Mouse (Mus musculus) right cerebral cortex, postnatal 36 days (tissue): ENCODE results near the gene Fam163a.
A peak's percentile ranks its signal among the peaks of the same experiment; 100 is the strongest.
"Not testable (repeated sequence)": the region's sequence is repeated elsewhere in the genome, so short reads cannot be mapped to it uniquely, and the experiment has no call there.

Experiments
- DNase-seq, 2 experiments: peaks; one replicate each; pipeline ENCODE4 v3.0.0; 2022; ENCODE audit warnings: low spot score in 2 of 2, mixed read lengths in 1 of 2

The Fam163a gene

DNA sequence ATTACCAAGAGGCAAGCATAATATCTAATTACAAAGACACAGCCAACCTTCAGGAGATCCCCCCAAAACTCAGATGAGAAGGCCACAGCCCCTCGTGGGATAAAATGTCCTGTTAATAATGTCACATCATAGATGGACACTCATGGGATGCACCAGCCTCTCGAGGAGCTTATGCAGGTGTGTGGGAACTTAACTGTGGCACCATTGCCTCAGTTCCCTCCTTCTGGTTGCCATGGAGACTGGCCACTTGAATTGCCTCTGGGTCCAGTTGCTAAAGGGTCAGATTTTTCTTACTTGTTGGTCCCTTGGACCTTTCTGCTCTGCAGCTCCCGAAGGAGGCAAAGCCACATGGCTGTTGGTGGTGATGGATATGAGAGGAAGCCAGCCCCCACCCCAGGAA, 127.2 kb downstream of the Fam163a start:
- DNase-seq, result no peak

DNA sequence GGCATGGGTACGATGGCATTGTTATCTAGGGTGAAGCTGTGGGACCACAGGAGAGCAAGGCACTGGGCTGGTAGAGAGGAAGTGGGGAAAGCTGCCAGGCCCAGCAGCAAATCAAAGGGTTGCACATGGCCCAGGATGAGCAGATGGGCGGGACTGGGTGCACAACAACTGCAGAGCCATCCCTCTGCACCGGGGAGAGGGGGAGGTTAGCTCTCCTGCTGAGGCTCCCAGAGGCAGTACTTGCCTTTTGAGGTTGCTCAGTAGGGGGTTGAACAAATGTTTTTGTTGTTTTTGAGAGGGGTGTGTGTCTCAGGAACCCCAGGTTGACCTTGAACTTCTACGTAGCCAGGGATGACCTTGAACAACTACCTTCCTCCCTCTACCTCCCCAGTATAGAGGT, 128.4 kb downstream of the Fam163a start:
- no peak for DNase-seq

GRCm38 (mm10) chr1:156074575-156074974, 130.3 kb downstream of the Fam163a start:
- no peak for DNase-seq

DNA sequence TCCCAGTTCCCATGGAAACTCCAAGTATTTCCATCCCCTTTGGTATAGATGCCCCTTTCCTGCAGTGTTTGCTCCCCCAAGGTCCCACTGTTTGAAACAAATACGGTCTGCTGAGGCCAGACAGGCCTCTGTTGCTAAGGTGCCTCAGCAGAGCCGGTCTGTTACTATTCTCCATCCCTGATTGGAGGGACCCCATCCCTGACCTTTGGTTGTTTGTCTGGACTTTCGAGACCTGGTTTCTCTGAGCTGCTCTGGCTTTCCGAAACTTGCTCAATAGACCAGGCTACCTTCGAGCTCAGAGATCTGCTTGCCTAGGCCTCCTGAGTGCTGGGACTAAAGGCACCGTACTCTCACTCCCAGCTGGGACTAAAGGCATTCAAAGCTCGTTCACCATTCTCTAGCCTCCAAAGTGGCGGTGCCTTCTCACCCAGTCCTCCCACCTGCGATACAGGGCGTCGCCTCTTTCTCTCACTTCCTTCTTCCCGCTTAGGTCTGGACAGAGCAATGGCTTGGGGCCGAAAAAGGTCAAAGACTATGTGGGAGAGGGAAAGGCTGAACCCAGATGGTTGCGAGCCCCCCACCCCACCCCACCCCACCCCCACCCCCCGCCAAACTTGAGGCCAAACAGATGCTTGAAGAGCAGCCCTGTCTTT, 131.5 kb downstream of the Fam163a start:
- DNase-seq, result no peak

- no peak for DNase-seq
Measured at GRCm38 (mm10) chr1:156070106-156070505, 134.7 kb downstream of the Fam163a start.

DNA sequence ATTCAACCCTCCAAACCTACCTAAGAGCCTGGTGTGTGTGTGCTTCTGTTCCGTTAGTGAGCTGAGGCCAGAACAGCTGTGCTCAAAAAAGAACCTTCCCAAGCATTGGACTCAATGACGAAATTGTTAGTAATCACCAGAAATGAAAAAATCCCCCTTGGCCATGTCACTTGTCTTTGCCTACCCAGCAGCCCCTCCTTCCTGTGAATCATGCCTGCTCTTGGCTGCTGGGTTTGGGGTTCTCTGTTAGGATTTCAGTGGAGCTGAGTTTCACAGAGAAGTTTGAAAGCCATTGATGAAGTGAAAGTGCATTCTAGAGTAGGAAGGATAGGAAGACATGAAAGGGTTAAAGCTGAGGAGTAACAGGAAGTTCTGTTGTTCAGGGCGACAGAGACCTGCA, 138.7 kb downstream of the Fam163a start:
- no peak for DNase-seq

DNA sequence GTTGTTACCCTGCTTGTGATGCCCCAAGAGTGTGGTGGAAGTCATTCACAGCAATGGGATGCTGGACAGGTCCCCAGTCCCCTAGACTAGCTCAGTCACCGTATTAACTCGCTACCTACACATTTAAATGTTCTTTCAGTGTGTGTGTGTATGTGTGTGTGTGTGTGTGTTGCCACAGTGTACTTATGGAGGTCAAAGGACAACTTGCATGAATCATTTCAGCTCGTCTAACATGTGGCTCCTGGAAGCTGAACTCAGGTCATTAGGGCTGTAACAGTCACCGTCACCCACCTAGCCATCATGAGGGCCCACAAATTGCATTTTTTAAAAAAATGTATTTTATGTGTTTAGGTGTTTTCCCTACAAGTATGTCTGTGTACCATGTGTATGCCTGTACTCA, 142.6 kb downstream of the Fam163a start:
- DNase-seq, result no peak

- DNase-seq, result no peak
Measured at GRCm38 (mm10) chr1:156058207-156058606, 146.6 kb downstream of the Fam163a start.

GRCm38 (mm10) chr1:156046688-156047087, 158.1 kb downstream of the Fam163a start:
- no peak for DNase-seq

- no peak for DNase-seq
Measured at GRCm38 (mm10) chr1:156044211-156044611, 160.6 kb downstream of the Fam163a start.

DNA sequence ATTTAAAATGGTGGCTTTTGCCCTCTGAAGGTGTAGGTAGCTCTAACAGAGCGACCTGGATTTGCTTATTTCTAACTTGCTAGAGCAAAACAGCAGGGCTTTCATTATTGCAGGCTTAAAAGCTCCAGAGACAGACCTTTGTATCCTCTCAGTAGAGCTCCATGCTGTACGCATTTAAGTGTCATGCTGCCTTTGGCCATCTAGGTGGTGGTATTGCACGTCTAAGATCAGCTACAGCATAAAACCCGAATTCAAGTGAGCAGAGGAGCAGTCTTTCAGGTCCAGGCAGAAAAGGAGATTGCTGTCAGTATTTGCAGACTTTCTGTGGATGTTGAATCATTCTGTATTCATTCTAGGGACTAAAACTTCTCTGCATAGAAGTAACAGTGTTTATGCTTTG, 161.8 kb downstream of the Fam163a start:
- DNase-seq, result no peak

GRCm38 (mm10) chr1:156042481-156042880, 162.3 kb downstream of the Fam163a start:
- DNase-seq, result no peak

- no peak for DNase-seq
Measured at GRCm38 (mm10) chr1:156041451-156042241, 163.2 kb downstream of the Fam163a start.

DNA sequence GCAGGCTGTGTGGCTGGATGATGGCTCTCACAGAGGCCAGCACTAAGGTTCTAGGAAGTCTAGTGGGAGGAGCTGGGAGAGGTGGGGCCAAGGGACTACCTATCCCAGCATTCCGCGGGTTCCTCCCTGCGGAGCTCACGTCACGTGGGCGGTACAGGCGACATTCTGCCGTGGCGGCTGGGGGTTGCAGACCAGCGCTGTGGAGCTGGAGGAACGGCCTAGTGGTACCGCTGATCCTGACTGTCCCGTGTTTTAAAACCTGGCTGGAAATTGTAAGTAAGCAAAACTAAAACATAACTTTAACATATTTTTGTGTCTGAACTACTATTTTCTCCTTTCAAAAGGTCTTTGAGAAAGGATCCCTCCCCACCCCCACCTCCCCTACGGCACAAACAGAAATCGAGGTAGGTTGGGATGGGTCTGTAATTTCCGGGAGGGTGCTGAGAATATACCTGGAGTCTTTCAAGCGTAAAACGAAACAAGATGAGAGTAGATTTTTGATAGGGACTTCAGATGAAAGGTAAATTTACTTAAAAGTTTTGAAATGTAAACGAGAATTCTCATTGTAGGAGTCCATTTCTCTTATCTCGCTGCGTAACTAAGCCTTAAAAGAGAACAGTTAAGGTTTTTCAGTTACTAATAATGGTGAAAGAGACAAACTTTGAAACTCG, 164.0 kb downstream of the Fam163a start:
- peak; percentile 82 to 90 for DNase-seq

GRCm38 (mm10) chr1:156039989-156040388, 164.8 kb downstream of the Fam163a start:
- DNase-seq, result not testable (repeated sequence)

DNA sequence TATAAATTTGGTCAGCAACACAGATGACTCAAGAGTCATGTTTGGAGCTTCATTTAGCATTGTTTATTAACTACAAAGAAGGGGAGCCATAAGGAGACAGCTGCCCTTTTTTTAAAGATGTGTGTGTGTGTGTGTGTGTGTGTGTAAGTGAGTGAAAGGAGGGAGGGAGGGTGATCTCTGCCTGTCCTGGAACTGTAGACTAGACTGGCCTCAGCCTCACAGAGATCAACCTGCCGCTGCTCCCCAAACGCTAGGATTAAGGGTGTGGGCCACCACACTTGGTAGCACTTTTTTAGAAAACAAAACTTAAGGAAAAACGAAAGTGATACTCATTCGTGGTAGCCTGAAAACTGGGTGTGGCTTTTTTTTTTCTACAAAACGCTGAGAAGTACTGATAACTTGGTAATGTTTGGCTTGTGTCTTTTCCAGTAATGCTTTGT, 167.7 kb downstream of the Fam163a start:
- DNase-seq, result no peak

DNA sequence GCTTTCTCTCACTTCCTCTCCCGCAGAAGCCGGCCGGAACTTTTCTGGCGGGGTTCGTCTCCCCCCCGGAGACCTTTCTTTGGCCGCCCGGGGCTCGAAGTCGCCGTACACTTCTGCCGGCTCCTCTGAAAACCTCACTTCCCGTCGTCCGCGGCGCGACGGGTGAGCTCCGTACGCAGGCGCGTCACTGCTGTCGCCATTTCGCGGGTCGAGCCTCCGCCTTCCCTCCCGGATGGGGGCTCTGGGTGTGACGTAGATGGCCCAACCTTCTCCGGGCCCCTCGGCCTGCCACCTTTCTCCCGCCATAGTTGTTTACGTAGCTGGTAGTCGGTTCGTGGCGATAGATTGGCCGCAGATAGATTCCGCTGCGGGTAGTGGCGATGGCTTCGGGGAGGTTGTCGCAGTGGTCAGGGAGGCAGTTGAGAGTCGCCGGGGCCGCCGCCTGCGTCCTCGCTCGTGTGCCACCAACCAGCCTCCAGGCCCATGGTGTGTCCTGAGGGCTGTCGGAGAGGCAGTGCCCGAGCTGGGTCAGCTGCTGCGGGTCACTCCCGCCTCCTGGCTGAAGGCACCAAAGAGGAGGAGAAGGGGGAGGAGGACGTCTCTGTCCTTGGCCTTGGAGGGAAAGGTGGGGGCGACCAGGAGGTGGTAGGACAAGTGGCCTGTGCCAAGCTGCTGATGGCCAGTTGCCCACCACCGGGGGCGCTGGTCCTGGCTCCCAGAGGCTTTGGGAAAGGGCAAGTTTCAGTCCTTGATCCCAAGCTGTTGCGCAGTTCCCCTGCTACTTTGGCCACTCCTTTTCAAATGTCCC, 168.7 kb downstream of the Fam163a start, which contains the start of gene Tor1aip1:
Gene Tor1aip1 (minus strand): TSS at position 551 of the 808 bp plus-strand sequence.
- peak; percentile 96 to 98 for DNase-seq

GRCm38 (mm10) chr1:156035269-156035929, 169.4 kb downstream of the Fam163a start, which contains the start of gene Tor1aip2:
Gene Tor1aip2, plus strand, starts transcription at chr1:156035403.
- peak in 1 of 2 experiments; percentile 68 for DNase-seq

DNA sequence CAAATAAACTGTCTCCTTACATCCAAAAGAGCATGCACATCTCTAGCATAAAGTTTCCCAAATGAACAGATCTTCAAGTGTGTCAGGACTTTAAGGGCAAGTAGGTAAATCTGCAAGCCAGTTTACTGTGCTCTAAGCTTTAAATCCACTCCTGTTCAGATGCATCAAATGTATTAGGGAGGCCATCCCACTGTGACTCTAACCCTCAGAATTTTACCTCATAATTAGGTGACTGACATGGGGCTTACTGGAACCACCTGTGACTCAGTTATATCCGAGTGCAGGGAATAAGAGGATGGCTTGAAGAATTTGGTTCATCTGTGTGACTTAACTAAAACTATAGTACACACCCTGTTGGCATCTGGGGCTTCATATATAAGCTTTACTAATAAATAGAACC, 170.2 kb downstream of the Fam163a start:
- DNase-seq, result no peak

- no peak for DNase-seq
Measured at GRCm38 (mm10) chr1:156033921-156034320, 170.9 kb downstream of the Fam163a start.
